9 mouse cellular contexts compared by ENCODE assay signal in the genomic region with DNA sequence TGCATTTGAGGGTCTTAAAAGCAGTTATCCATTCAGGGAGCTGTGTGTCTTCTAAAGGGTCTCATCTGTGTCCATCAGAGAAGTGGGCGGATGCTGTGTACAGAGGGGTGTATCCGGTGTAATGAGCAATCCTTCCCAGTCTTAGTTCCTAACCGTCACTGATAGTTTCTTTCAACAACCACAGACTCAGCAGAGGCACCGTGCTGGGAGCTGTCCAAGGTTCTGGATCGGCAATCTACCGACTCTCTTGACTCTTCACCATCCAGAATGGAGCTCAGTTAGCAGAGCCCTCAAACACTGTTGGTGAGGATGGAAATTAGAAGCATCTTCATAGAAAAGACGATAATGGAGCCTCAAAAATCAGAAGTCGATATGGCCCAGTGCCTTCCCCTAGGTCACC.
DNase-seq lines count a peak whose midpoint lies in the region; ATAC-seq and TF ChIP-seq lines count a peak whose summit lies in the region.
"Had no signal": no experiment of that assay in that cellular context is flagged by ENCODE, and none has a peak within 500 bp of the region (broad histone marks: within the 10 kb centered on the region; RNA-seq: fewer than 3 reads in every experiment).

No protein-coding gene starts in this region.

- H3K27ac ChIP-seq in hindbrain, embryonic 11.5 days (ENCODE audit: low read depth, low read length) = no peak overlapping the region
- H3K27ac ChIP-seq in hindbrain, embryonic 12.5 days = no peak overlapping the region
- no peak overlapping the region for H3K27ac ChIP-seq in embryonic facial prominence, embryonic 14.5 days (replicated peaks; ENCODE audit: low read depth, low read length)
- no peak overlapping the region for H3K27ac ChIP-seq in liver, adult 2 months (replicated peaks; ENCODE audit: insufficient read depth, low read depth, low read length)
- H3K27ac ChIP-seq: heart, adult 2 months had no signal

- no peaks in the 10 kb centered on the region for H3K36me3 ChIP-seq in hindbrain, embryonic 11.5 days (ENCODE audit: control insufficient read depth, insufficient read depth, low read length)
- H3K36me3 ChIP-seq in hindbrain, embryonic 12.5 days = no peaks in the 10 kb centered on the region
- H3K36me3 ChIP-seq in embryonic facial prominence, embryonic 14.5 days (ENCODE audit: control insufficient read depth, insufficient read depth, low read length) = no peaks in the 10 kb centered on the region
- H3K36me3 ChIP-seq in liver, adult 2 months (ENCODE audit: control insufficient read depth, insufficient read depth, low read length) = no peaks in the 10 kb centered on the region

- no peak overlapping the region for H3K9ac ChIP-seq in hindbrain, embryonic 11.5 days (ENCODE audit: low read depth, low read length)
- no peak overlapping the region for H3K9ac ChIP-seq in hindbrain, embryonic 12.5 days
- H3K9ac ChIP-seq in embryonic facial prominence, embryonic 14.5 days (ENCODE audit: low read depth, low read length) = no peak overlapping the region
- no peak overlapping the region for H3K9ac ChIP-seq in liver, adult 2 months (ENCODE audit: low read depth, low read length)

- ATAC-seq in hindbrain, embryonic 11.5 days (ENCODE audit: low FRiP score) = no peak
- ATAC-seq in hindbrain, embryonic 12.5 days (ENCODE audit: low FRiP score) = no peak
- ATAC-seq in embryonic facial prominence, embryonic 14.5 days (ENCODE audit: low read depth) = peak; percentile 44; the same call in 1 of the 2 replicates
- ATAC-seq in inflammation-experienced regulatory T-cells, adult 6 months = no peak

- H3K4me3 ChIP-seq in hindbrain, embryonic 11.5 days (ENCODE audit: low read depth, low read length) = no peak overlapping the region
- H3K4me3 ChIP-seq in hindbrain, embryonic 12.5 days = no peak overlapping the region
- H3K4me3 ChIP-seq in embryonic facial prominence, embryonic 14.5 days (ENCODE audit: low read depth, low read length) = no peak overlapping the region
- H3K4me3 ChIP-seq in liver, adult 2 months (ENCODE audit: insufficient read depth, low read depth, low read length) = no peak overlapping the region
- H3K4me3 ChIP-seq: heart, adult 2 months had no signal

- no peaks in the 10 kb centered on the region for H3K9me3 ChIP-seq in hindbrain, embryonic 11.5 days (ENCODE audit: control insufficient read depth, low read length)
- H3K9me3 ChIP-seq in hindbrain, embryonic 12.5 days (replicated peaks) = no peaks in the 10 kb centered on the region
- H3K9me3 ChIP-seq in embryonic facial prominence, embryonic 14.5 days (ENCODE audit: control insufficient read depth, low read length) = no peaks in the 10 kb centered on the region

- WGBS in hindbrain, embryonic 11.5 days = 8% methylated on average over 8 of the region's 8 CpGs
- 9% methylated on average over 8 of the region's 8 CpGs for WGBS in hindbrain, embryonic 12.5 days
- 12% methylated on average over 8 of the region's 8 CpGs for WGBS in embryonic facial prominence, embryonic 14.5 days
- WGBS in liver, adult 2 months = 9% methylated on average over 8 of the region's 8 CpGs

- H3K79me2 ChIP-seq in liver, adult 2 months (ENCODE audit: control insufficient read depth, insufficient read depth, low read length) = no peaks in the 10 kb centered on the region

- no peak for TF ChIP-seq POLR2A in liver, adult 2 months (IDR thresholded peaks at IDR 0.05; ENCODE audit: extremely low read depth, insufficient read depth, low read length)

- TF ChIP-seq CTCF in liver, adult 2 months (IDR thresholded peaks at IDR 0.05; ENCODE audit: low read depth, low read length) = no peak

- peak; percentile 70 for DNase-seq in hindbrain, embryonic 11.5 days (ENCODE audit: low spot score)
- DNase-seq in adrenal gland, adult (ENCODE audit: inconsistent age in 2 of 2, low spot score in 1 of 2) = peak; percentile 48 to 77
- peak; percentile 89 for DNase-seq in embryonic facial prominence, embryonic 14.5 days (ENCODE audit: low spot score)
- peak; percentile 2 for DNase-seq in liver, adult 2 months (ENCODE audit: extremely low read depth, low read depth, low spot score)
- DNase-seq in frontal cortex, postnatal 25 days (ENCODE audit: low spot score in 2 of 2) = no peak
- no peak for DNase-seq in right cerebral cortex, postnatal 10 days (ENCODE audit: low spot score in 2 of 2)

- no peaks in the 10 kb centered on the region; the same call in 1 of the 2 replicates for H3K4me1 ChIP-seq in hindbrain, embryonic 11.5 days (replicated peaks; ENCODE audit: control insufficient read depth, insufficient read depth, low read length)
- H3K4me1 ChIP-seq in hindbrain, embryonic 12.5 days = peaks cover 16% of the 10 kb centered on the region
- H3K4me1 ChIP-seq in embryonic facial prominence, embryonic 14.5 days (ENCODE audit: control insufficient read depth, insufficient read depth, low read length) = no peaks in the 10 kb centered on the region; the same call in 1 of the 2 replicates
- H3K4me1 ChIP-seq in liver, adult 2 months (ENCODE audit: control insufficient read depth, insufficient read depth, low read length) = no peaks in the 10 kb centered on the region

- H3K27me3 ChIP-seq in hindbrain, embryonic 11.5 days (ENCODE audit: control insufficient read depth, insufficient read depth, low read length) = peaks cover 3% of the 10 kb centered on the region; the same call in 1 of the 2 replicates
- peaks cover 19% of the 10 kb centered on the region for H3K27me3 ChIP-seq in hindbrain, embryonic 12.5 days
- 0 out of 2 replicates have a peak, but pooled peaks cover 6% of the 10 kb centered on the region for H3K27me3 ChIP-seq in embryonic facial prominence, embryonic 14.5 days (replicated peaks; ENCODE audit: control insufficient read depth, insufficient read depth, low read length)
- no peaks in the 10 kb centered on the region for H3K27me3 ChIP-seq in liver, adult 2 months (ENCODE audit: control insufficient read depth, insufficient read depth, low read length)

- no peak overlapping the region for H3K4me2 ChIP-seq in hindbrain, embryonic 11.5 days (replicated peaks; ENCODE audit: low read depth, low read length)
- H3K4me2 ChIP-seq in hindbrain, embryonic 12.5 days (replicated peaks) = no peak overlapping the region
- H3K4me2 ChIP-seq in embryonic facial prominence, embryonic 14.5 days (ENCODE audit: low read depth, low read length) = no peak overlapping the region

Comparison
In these comparisons a context has a peak if more than half of its experiments do, and no peak if none do; other contexts are left out.
1. DNase-seq: peak in hindbrain, embryonic 11.5 days (single experiment), adrenal gland, adult (2 of 2), embryonic facial prominence, embryonic 14.5 days (single experiment) and liver, adult 2 months (single experiment); none in frontal cortex, postnatal 25 days (0 of 2) and right cerebral cortex, postnatal 10 days (0 of 2).